Mouse (Mus musculus) embryonic fibroblast, embryonic 13.5 days (primary cell): ENCODE data around the gene Apc2.

Experiments used
- CTCF ChIP-seq: IDR thresholded peaks from 2 replicates; pipeline ENCODE4 v1.5.1; 2011; ENCODE audit warnings: mild to moderate bottlenecking, control low read depth, low read length, moderate library complexity, borderline replicate concordance; ENCODE audit not compliant: insufficient read depth
- POLR2A ChIP-seq: IDR thresholded peaks from 2 replicates; pipeline ENCODE4 v1.6.1; 2011; ENCODE audit warnings: low read depth, mild to moderate bottlenecking, control low read depth, low read length, moderate library complexity

- TF ChIP-seq CTCF (no peak), POLR2A (no peak)
Measured at GRCm38 (mm10) chr10:80299301-80299700, 3.5 kb downstream of the Apc2 start.
